Mouse (Mus musculus): ENCODE measurements around the gene Col4a6. TPM values are rescaled to one million over a fixed set of nuclear protein-coding genes. Genes with fewer than 3 reads are reported as not detected.

Col4a6 gene
- polyA plus RNA-seq, 1 experiment from 2014 or later, result 46.7 TPM

DNA sequence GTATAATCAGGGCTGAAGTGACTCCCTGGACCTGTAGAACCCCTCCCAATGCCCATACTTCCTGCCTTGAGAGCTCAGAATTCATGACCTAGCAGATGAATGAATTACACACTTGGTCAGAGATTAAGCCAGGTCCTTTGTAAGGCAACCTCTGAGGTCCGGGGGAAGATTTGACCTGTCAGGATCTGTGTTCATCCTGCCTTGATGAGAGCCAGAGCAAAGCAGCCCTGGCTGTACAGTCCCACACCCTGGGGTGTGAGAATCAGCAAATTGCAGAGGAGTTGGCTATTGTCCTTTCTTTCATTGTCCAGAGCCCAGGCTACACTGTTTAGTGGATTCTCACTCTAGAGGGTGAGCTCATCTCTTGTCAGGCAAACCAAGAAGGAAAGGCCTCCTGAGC, 207.9 kb downstream of the Col4a6 start:
- no peaks in the 10 kb centered on the region for H3K27me3 ChIP-seq
- in situ Hi-C loops (cut with MboI; ENCODE audit: low pct_unique_long_range_greater_than_20kb), result no loop called here
- ChIA-PET POLR2A (no interaction called here), CTCF (interaction anchor here (1.1 kb wide), 1 partner anchor 15 kb away, joined by 3 read pairs; no protein-coding TSS in a partner anchor)
- TF ChIP-seq CTCF (IDR thresholded peaks at IDR 0.05), result no peak
- DNase-seq (ENCODE audit: low read depth, low spot score) (no peak), ATAC-seq (no peak)

DNA sequence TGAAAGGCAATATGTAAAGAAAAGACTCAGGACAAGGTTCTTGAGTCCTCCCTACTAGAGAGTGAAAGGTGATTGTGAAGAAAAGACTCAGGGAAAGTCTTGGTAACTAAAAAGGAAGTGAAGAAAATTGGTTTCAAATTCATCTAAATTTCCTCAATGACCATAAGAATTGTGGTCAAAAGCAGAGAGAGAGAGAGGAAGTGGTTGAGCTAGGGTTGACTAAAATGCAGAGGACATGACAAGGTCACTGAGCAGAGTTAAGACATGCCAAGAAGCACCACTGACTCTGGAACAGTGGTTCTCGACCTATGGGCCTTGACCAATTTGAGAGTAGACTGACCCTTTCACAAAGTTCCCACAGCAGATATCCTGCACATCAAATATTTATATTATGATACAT, 224.2 kb downstream of the Col4a6 start:
- POLR2A ChIA-PET, result no interaction called here
- DNase-seq (ENCODE audit: low read depth, low spot score) (no peak), ATAC-seq (no peak)
- H3K27me3 ChIP-seq, result no peaks in the 10 kb centered on the region
- CTCF ChIA-PET, result no interaction called here
- in situ Hi-C loops (cut with MboI; ENCODE audit: low pct_unique_long_range_greater_than_20kb), result no loop called here
- no peak for TF ChIP-seq CTCF (IDR thresholded peaks at IDR 0.05)

DNA sequence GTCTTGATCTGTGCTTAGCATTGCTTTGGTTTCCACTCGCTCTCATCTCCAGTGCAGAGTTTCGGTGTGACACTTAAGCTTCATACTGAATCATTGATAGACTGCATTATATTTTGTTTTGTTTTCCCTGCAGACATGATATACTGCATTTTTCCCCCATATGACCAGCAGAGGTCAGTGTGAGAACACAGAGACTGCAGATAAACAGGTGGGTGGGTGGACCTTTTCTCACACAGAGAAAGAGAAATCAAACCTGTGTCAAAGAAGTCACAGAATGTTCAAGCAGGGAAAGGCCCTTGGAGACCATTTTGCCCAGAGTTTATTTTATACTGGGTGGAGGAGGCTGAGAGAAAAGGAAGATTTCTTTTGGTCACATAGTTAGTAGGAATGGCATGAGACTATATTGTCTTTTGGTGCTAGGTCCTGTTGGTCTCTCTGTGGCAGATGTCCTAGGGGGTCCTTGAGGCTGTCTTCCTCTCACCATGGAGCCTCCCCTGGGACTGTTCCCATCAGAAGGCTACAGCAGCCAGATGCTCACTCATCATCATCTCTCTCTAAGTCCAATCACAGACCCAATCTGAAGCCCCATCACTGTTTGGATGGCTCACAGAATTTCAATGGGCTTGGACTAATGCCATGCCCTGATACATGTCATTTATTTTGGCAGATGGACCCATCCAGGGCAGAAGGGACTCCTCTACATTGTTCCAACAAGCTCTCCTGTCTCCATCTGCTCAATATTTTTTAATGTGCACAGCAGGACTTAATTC, 237.1 kb downstream of the Col4a6 start:
- in situ Hi-C loops (cut with MboI; ENCODE audit: low pct_unique_long_range_greater_than_20kb), result no loop called here
- ATAC-seq (no peak), DNase-seq (ENCODE audit: low read depth, low spot score) (no peak)
- ChIA-PET CTCF (interaction anchor here (0.7 to 1.4 kb wide), 3 partner anchors 14 to 20 kb away, joined by 3 to 6 read pairs (median 3); no protein-coding TSS in a partner anchor), POLR2A (no interaction called here)
- H3K27me3 ChIP-seq, result no peaks in the 10 kb centered on the region
- TF ChIP-seq CTCF (IDR thresholded peaks at IDR 0.05), result peak; percentile 78

DNA sequence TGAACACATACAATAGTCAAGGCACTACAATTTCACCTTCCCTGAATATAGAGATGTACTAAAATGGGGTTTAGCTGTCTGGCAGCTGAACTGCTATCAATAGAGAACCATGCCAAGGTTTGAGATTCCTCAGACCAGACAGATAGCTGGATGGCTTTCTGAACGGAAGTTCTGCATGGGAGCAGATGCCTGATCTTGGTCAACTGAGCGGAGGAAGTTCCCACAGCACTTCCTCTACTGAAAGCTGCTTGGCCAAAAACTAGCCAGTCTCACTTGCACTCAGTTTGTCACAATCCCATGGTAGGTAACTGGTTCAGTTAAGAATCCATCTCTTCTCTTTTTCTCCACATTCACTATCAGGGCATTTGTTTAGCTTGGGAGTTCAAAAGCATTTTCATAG, 245.7 kb downstream of the Col4a6 start:
- DNase-seq (ENCODE audit: low read depth, low spot score), result no peak
- H3K27me3 ChIP-seq, result no peaks in the 10 kb centered on the region
- POLR2A ChIA-PET, result no interaction called here
- TF ChIP-seq CTCF (IDR thresholded peaks at IDR 0.05), result no peak
- CTCF ChIA-PET, result no interaction called here
- in situ Hi-C loops (cut with MboI; ENCODE audit: low pct_unique_long_range_greater_than_20kb), result no loop called here
- no peak for ATAC-seq

DNA sequence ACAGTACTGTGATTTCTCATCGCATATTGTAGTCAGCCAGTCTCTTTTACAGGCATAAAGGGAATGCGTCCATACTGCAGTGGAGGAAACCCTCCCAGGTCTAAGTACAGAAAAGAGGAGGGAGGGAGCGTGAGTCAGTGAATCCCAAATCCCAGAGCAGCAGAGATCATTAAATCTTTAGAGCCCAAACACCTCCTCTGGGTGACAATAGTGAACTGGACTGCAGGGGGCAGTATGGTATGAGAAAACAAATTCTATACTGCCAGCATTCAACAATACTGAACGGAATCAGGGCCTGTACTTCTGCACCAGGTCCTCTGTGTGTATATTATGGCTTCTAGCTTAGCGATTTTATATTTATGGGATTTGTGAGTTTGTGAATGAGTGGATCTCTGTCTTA, 261.1 kb downstream of the Col4a6 start:
- TF ChIP-seq CTCF (IDR thresholded peaks at IDR 0.05), result peak; percentile 69
- ATAC-seq, result peak; percentile 62
- no peaks in the 10 kb centered on the region for H3K27me3 ChIP-seq
- ChIA-PET POLR2A (no interaction called here), CTCF (interaction anchor here (1.4 to 3.0 kb wide), 2 partner anchors 13 to 20 kb away, joined by 5 to 11 read pairs; no protein-coding TSS in a partner anchor)
- DNase-seq (ENCODE audit: low read depth, low spot score), result no peak
- in situ Hi-C loops (cut with MboI; ENCODE audit: low pct_unique_long_range_greater_than_20kb), result loop anchor here (10.0 kb wide), 1 partner anchor 882 kb away; no protein-coding TSS in a partner anchor

DNA sequence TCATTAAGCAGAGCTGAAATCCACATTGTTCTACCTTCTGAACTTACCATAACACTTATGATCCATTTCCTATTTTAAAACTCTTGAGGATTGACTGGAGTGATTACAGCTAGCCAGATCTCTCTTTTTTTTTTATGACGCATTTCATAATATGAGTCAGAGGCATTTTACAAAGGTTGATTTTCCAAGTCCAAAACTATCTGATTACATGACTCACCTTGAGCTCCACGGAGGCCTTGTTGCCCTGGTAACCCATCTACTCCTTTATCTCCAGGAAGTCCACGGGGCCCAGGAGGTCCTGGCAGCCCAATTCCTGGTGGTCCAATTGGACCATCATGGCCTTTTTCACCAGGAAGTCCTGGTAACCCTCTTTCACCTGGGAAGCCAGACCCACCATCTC, 274.9 kb downstream of the Col4a6 start:
- DNase-seq (ENCODE audit: low read depth, low spot score), result no peak
- ATAC-seq, result peak; percentile 60
- TF ChIP-seq CTCF (IDR thresholded peaks at IDR 0.05), result no peak
- H3K27me3 ChIP-seq, result no peaks in the 10 kb centered on the region
- POLR2A ChIA-PET, result no interaction called here
- in situ Hi-C loops (cut with MboI; ENCODE audit: low pct_unique_long_range_greater_than_20kb), result no loop called here
- CTCF ChIA-PET, result interaction anchor here (1.3 to 2.7 kb wide), 2 partner anchors 9 to 14 kb away, joined by 4 to 11 read pairs; no protein-coding TSS in a partner anchor

DNA sequence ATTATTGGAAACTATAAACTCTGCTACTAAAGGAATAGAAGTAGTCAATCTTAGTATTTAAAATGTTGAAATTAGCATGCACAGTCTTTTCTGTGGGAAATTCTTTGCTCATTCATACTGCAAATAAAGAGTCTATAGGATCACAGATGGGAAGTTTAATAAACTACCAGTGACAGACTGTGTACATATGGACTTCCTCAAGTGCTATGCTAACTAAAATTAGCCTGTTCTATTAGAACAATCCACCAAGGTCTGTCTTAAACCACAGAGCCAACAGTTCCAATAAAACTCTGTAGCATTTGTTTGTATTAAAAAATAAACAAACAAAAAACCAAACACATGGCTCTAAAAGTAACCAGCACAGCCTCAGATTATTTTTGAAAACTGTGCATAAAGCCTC, 278.8 kb downstream of the Col4a6 start:
- TF ChIP-seq CTCF (IDR thresholded peaks at IDR 0.05), result no peak
- in situ Hi-C loops (cut with MboI; ENCODE audit: low pct_unique_long_range_greater_than_20kb), result no loop called here
- ATAC-seq, result no peak
- DNase-seq (ENCODE audit: low read depth, low spot score), result no peak
- no peaks in the 10 kb centered on the region for H3K27me3 ChIP-seq
- ChIA-PET CTCF (no interaction called here), POLR2A (no interaction called here)

DNA sequence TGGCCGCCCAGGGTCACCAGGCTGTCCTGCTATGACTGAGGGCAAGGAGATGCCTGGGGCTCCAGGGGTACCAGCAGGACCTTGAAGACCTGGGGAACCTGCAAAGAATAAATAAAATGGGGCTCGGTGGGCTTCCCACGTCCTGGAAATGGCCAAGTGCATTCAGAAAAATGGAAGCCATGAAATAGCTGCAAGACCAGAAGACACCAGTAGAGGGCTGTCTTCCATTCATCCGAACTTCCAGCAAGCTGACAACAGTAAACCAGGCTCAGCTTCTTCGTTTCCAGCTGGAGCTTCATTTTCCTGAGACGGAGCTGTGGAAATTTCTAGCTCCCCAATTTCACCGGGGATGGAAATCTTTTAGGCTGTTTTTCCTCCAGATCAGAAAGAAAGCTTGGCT, 298.5 kb downstream of the Col4a6 start:
- H3K27me3 ChIP-seq, result no peaks in the 10 kb centered on the region
- POLR2A ChIA-PET, result no interaction called here
- no peak for TF ChIP-seq CTCF (IDR thresholded peaks at IDR 0.05)
- CTCF ChIA-PET, result interaction anchor here (0.6 to 2.0 kb wide), 4 partner anchors 8 to 26 kb away, joined by 3 to 6 read pairs (median 4); no protein-coding TSS in a partner anchor
- in situ Hi-C loops (cut with MboI; ENCODE audit: low pct_unique_long_range_greater_than_20kb), result no loop called here
- DNase-seq (ENCODE audit: low read depth, low spot score), result no peak
- no peak for ATAC-seq

DNA sequence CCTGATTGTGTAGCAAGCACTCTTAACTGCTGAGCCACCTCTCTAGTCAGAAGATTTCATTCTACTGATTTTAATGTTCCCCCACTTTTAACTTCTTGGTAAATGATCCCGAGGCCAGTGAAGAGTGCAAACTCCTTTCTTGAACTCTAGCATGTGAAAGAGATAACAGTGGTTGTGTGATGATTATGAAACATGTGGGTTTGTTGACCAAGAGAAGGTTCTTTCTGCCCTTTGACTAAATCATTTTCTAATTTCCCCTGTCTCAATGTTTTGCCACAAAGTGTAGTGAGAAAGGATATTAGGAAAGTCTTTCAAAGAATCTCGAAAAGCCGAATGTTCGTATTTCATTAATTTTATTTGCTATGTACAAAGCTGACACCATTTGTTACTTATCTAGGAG, 308.8 kb downstream of the Col4a6 start:
- ChIA-PET POLR2A (no interaction called here), CTCF (no interaction called here)
- no peaks in the 10 kb centered on the region for H3K27me3 ChIP-seq
- in situ Hi-C loops (cut with MboI; ENCODE audit: low pct_unique_long_range_greater_than_20kb), result no loop called here
- ATAC-seq (no peak), DNase-seq (ENCODE audit: low read depth, low spot score) (no peak)
- TF ChIP-seq CTCF (IDR thresholded peaks at IDR 0.05), result no peak

DNA sequence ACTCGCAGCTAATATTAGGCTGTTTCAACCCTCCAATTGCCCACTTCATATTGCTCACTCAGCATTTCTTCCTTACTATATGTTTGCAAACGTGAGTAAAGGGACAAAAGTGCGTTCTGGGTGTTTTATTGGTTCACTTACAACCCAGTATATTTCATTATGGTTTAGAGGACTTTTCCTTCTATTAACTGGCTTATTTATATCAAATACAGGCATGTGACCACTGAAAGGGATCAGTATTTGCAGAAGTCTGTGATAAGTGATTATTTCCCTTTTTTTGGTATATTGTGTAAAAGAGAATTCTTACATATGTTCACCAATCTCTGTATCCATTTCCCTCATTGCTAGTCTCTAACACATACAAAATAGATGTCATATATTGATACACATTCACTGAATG, 313.5 kb downstream of the Col4a6 start:
- ATAC-seq (no peak), DNase-seq (ENCODE audit: low read depth, low spot score) (no peak)
- CTCF ChIA-PET, result no interaction called here
- H3K27me3 ChIP-seq, result no peaks in the 10 kb centered on the region
- in situ Hi-C loops (cut with MboI; ENCODE audit: low pct_unique_long_range_greater_than_20kb), result no loop called here
- no peak for TF ChIP-seq CTCF (IDR thresholded peaks at IDR 0.05)
- POLR2A ChIA-PET, result no interaction called here

DNA sequence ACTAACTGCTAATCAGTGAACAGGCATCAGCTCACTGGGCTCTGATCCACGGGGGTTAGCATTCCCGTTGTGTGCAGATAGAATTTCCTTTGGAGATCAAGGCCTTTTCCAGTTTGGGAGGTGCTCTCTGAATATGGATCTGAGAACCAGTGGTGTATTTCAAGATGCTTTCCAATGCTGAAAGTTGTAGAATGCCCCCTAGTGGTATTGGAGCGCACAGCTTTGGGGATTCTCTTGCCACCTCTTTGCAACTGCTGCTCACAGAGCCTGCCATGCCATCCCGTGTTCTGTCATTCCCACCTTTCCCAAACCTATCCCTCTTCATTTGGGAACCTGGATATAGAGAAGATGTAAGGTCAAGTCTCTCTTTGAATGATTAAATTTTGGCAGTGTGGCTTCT, 315.7 kb downstream of the Col4a6 start:
- in situ Hi-C loops (cut with MboI; ENCODE audit: low pct_unique_long_range_greater_than_20kb), result no loop called here
- TF ChIP-seq CTCF (IDR thresholded peaks at IDR 0.05), result peak; percentile 73
- ATAC-seq (no peak), DNase-seq (ENCODE audit: low read depth, low spot score) (peak; percentile 37)
- ChIA-PET CTCF (interaction anchor here (1.4 kb wide), 1 partner anchor 8 kb away, joined by 3 read pairs; no protein-coding TSS in a partner anchor), POLR2A (no interaction called here)
- H3K27me3 ChIP-seq, result no peaks in the 10 kb centered on the region
